ENCODE assay signal across 8 mouse cellular contexts in the genomic region with DNA sequence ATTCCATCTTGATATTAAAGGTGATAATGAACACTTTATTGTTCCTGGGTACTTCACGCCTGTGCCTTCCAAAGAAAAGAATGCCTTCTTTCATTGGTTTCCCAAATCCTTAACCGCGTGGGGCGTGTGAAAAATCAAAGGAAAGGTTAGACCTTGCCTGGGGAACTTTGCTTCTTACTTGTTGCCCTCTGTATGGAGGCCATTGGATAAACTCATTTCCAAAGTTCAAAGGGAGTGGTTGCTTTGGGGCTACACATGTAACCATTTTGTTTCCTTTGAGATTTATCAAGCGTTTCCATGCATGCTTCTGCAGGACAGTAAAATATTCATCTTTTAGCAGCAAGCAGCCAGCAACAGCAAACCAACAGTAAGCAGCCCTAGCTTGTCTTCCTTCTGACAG. TPM values are rescaled to one million over a fixed set of nuclear protein-coding genes. Genes with fewer than 3 reads are reported as not detected.
DNase-seq lines count a peak whose midpoint lies in the region; ATAC-seq lines count a peak whose summit lies in the region.

No protein-coding gene starts in this region.

- peaks cover 75% of the 10 kb centered on the region for H3K4me1 ChIP-seq in megakaryocyte, embryonic 14.5 days
- no peaks in the 10 kb centered on the region for H3K4me1 ChIP-seq in hindbrain, embryonic 11.5 days (replicated peaks; ENCODE audit: control insufficient read depth, insufficient read depth, low read length)
- peaks cover 5% of the 10 kb centered on the region for H3K4me1 ChIP-seq in limb, embryonic 15.5 days
- peaks cover 13% of the 10 kb centered on the region for H3K4me1 ChIP-seq in stomach, embryonic 16.5 days (ENCODE audit: control insufficient read depth, insufficient read depth, low read length)

- H3K9ac ChIP-seq in hindbrain, embryonic 11.5 days (ENCODE audit: low read depth, low read length) = no peak overlapping the region
- H3K9ac ChIP-seq in limb, embryonic 15.5 days = no peak overlapping the region
- H3K9ac ChIP-seq in stomach, embryonic 16.5 days (ENCODE audit: low read length) = peak overlapping the region; percentile 49

- WGBS in hindbrain, embryonic 11.5 days = 65% methylated on average over 5 of the region's 5 CpGs
- WGBS in limb, embryonic 15.5 days = 42% methylated on average over 5 of the region's 5 CpGs
- WGBS in stomach, embryonic 16.5 days = 37% methylated on average over 5 of the region's 5 CpGs

- peak overlapping the region; percentile 97 for H3K4me3 ChIP-seq in megakaryocyte, embryonic 14.5 days (replicated peaks)
- H3K4me3 ChIP-seq in hindbrain, embryonic 11.5 days (ENCODE audit: low read depth, low read length) = peak overlapping the region; percentile 46
- H3K4me3 ChIP-seq in limb, embryonic 15.5 days = peak overlapping the region; percentile 54
- H3K4me3 ChIP-seq in stomach, embryonic 16.5 days (replicated peaks; ENCODE audit: low read length) = peak overlapping the region; percentile 65

- H3K36me3 ChIP-seq in megakaryocyte, embryonic 14.5 days (replicated peaks; ENCODE audit: low read length) = peaks cover 15% of the 10 kb centered on the region
- no peaks in the 10 kb centered on the region for H3K36me3 ChIP-seq in hindbrain, embryonic 11.5 days (ENCODE audit: control insufficient read depth, insufficient read depth, low read length)
- H3K36me3 ChIP-seq in limb, embryonic 15.5 days = no peaks in the 10 kb centered on the region
- H3K36me3 ChIP-seq in stomach, embryonic 16.5 days (ENCODE audit: control insufficient read depth, insufficient read depth, low read length) = no peaks in the 10 kb centered on the region

- H3K27ac ChIP-seq in hindbrain, embryonic 11.5 days (ENCODE audit: low read depth, low read length) = no peak overlapping the region
- H3K27ac ChIP-seq in limb, embryonic 15.5 days = no peak overlapping the region; the same call in 1 of the 2 replicates
- H3K27ac ChIP-seq in stomach, embryonic 16.5 days (ENCODE audit: low read length) = peak overlapping the region; percentile 95

- ATAC-seq in megakaryocyte, adult 5-6 weeks (ENCODE audit: poor library complexity, severe bottlenecking) = no peak
- no peak for ATAC-seq in hindbrain, embryonic 11.5 days (ENCODE audit: low FRiP score)
- no peak for ATAC-seq in limb, embryonic 15.5 days (ENCODE audit: insufficient number of reproducible peaks, low FRiP score, low TSS enrichment, low read depth)
- ATAC-seq in stomach, embryonic 16.5 days (ENCODE audit: insufficient read depth, low FRiP score) = no peak

- H3K4me2 ChIP-seq in hindbrain, embryonic 11.5 days (replicated peaks; ENCODE audit: low read depth, low read length) = 0 out of 2 replicates have a peak overlapping the region, but pooled peaks have one; percentile 2
- H3K4me2 ChIP-seq in limb, embryonic 15.5 days = peak overlapping the region; percentile 85
- H3K4me2 ChIP-seq in stomach, embryonic 16.5 days (ENCODE audit: low read depth, low read length) = peak overlapping the region; percentile 70

- DNase-seq in hindbrain, embryonic 11.5 days (ENCODE audit: low spot score) = no peak
- DNase-seq in adrenal gland, postnatal 36 days = no peak
- no peak for DNase-seq in natural killer cell, adult 2 months (ENCODE audit: low spot score in 2 of 2)
- DNase-seq in frontal cortex, postnatal 36 days (ENCODE audit: low spot score in 2 of 2) = no peak

- H3K9me3 ChIP-seq in megakaryocyte, embryonic 14.5 days = no peaks in the 10 kb centered on the region
- H3K9me3 ChIP-seq in hindbrain, embryonic 11.5 days (ENCODE audit: control insufficient read depth, low read length) = no peaks in the 10 kb centered on the region
- no peaks in the 10 kb centered on the region for H3K9me3 ChIP-seq in limb, embryonic 15.5 days
- no peaks in the 10 kb centered on the region for H3K9me3 ChIP-seq in stomach, embryonic 16.5 days (replicated peaks; ENCODE audit: control insufficient read depth, low read length)

- no peaks in the 10 kb centered on the region for H3K27me3 ChIP-seq in megakaryocyte, embryonic 14.5 days (replicated peaks)
- H3K27me3 ChIP-seq in hindbrain, embryonic 11.5 days (ENCODE audit: control insufficient read depth, insufficient read depth, low read length) = no peaks in the 10 kb centered on the region
- H3K27me3 ChIP-seq in limb, embryonic 15.5 days = no peaks in the 10 kb centered on the region
- no peaks in the 10 kb centered on the region for H3K27me3 ChIP-seq in stomach, embryonic 16.5 days (ENCODE audit: control insufficient read depth, insufficient read depth, low read length)

RNA-seq across cellular contexts. Expression of gene Arhgap18, which starts 20.3 kb away (rescaled TPM):
- 1.3 and 9.3 TPM in 2 replicates for polyA plus RNA-seq in megakaryocyte, embryonic 14.5 days (2012; ENCODE audit: insufficient read depth, low replicate concordance)
- 20.2 and 21.3 TPM in 2 replicates for total RNA-seq in megakaryocyte, adult 5-6 weeks (2015)
- 25.6 and 27.7 TPM in 2 replicates for total RNA-seq in megakaryocyte, adult 5-6 weeks (2017)
- polyA plus RNA-seq in hindbrain, embryonic 11.5 days (2014; fragmentation: Nextera tagmentation; extraction: Ambion mirVana) = 12.0 and 12.9 TPM in 2 replicates
- polyA plus RNA-seq in limb, embryonic 15.5 days (2015; fragmentation: Nextera tagmentation; extraction: Ambion mirVana) = 25.0 and 26.2 TPM in 2 replicates
- polyA plus RNA-seq in stomach, embryonic 16.5 days (2015; fragmentation: Nextera tagmentation; extraction: Ambion mirVana) = 34.4 and 40.7 TPM in 2 replicates
- 10 to 100 TPM; 28.3 to 41.6 TPM for total RNA-seq in adrenal gland, postnatal 36 days (2021)

Comparison
In these comparisons a context has a peak if more than half of its experiments do, and no peak if none do; other contexts are left out.
1. H3K4me3 ChIP-seq: peak in every context shown above with its lines; median percentile 97 in megakaryocyte, embryonic 14.5 days; 65 in stomach, embryonic 16.5 days; 54 in limb, embryonic 15.5 days; 46 in hindbrain, embryonic 11.5 days.
2. H3K4me2 ChIP-seq: peak in every context shown above with its lines; median percentile 85 in limb, embryonic 15.5 days; 70 in stomach, embryonic 16.5 days; 2 in hindbrain, embryonic 11.5 days.